Mouse (Mus musculus) layer of hippocampus, adult 2 months (tissue): ENCODE measurements at regions not wholly inside any gene's neighbourhood (a gene's known extent, or its start where the extent isn't known, plus 50 kb on each side); places are given as distances from the start of the nearest gene placed in this dataset.
"Not testable (repeated sequence)": the region's sequence is repeated elsewhere in the genome, so short reads cannot be mapped to it uniquely, and the experiment has no call there.

Experiments used
- DNase-seq, 2 experiments: peaks; one replicate each; pipeline ENCODE4 v3.0.0; 2022; ENCODE audit warnings: low spot score in 2 of 2
- H3K27ac ChIP-seq: fragments of 200-600 bp; 2 replicates; pipeline ENCODE4 v1.8.1; 2022
- H3K4me3 ChIP-seq: fragments of 200-600 bp; 2 replicates; pipeline ENCODE4 v1.8.1; 2022; ENCODE audit warnings: mild to moderate bottlenecking
- CTCF ChIP-seq: fragments of 200-600 bp; conservative IDR thresholded peaks from 2 replicates; pipeline ENCODE4 v1.8.1; 2022; ENCODE audit warnings: antibody characterized with exemption, mild to moderate bottlenecking, moderate library complexity

GRCm38 (mm10) chrX:24169992-24170391 is 211.3 kb upstream of the Gm4985 start:
- not testable (repeated sequence) for DNase-seq, H3K4me3 ChIP-seq, H3K27ac ChIP-seq
- peak; percentile 41 for TF ChIP-seq CTCF

GRCm38 (mm10) chrX:24161654-24162053 is 202.9 kb upstream of the Gm4985 start:
- peak in 1 of 2 experiments; percentile 9 for DNase-seq
- not testable (repeated sequence) for H3K4me3 ChIP-seq, H3K27ac ChIP-seq
- TF ChIP-seq CTCF, result 0 out of 2 replicates have a peak, but pooled peaks have one; percentile 3

GRCm38 (mm10) chrX:24153277-24153873 is 194.6 kb upstream of the Gm4985 start:
- not testable (repeated sequence) for DNase-seq, H3K4me3 ChIP-seq, H3K27ac ChIP-seq
- TF ChIP-seq CTCF, result peak; percentile 18; the same call in 1 of the 2 replicates
